Mouse (Mus musculus): ENCODE measurements around the gene Shld2. TPM values are rescaled to one million over a fixed set of nuclear protein-coding genes. Genes with fewer than 3 reads are reported as not detected.
"Not testable (repeated sequence)": the region's sequence is repeated elsewhere in the genome, so short reads cannot be mapped to it uniquely, and the experiment has no call there.

Gene Shld2
- total RNA-seq, 1 experiment from 2014 or later = 19.9 TPM

DNA sequence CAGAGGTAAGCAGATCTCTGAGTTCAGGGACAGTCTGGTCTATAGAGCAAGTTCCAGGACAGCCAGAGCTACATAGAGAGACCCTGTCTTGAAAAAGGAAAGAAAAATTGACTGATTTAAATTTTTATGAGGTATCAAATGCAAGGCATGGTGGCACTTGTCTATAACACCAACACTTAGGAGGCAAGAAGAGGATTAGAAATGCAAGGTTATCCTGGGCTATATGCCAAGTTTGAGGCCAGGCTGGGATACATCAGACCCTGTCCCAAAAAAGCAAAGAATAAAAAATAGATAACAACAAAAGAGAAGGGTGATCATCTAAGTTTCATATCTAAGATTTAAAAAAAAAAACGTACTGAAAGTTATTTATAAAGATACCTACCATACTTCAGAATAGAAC is 20.1 kb downstream of the Shld2 start:
- ATAC-seq (replicated peaks; ENCODE audit: low read depth, poor library complexity, severe bottlenecking) = no peak

GRCm38 (mm10) chr14:34289259-34290015 is 20.9 kb downstream of the Shld2 start:
- no peak for ATAC-seq (replicated peaks; ENCODE audit: low read depth, poor library complexity, severe bottlenecking)

GRCm38 (mm10) chr14:34288396-34288795 is 21.9 kb downstream of the Shld2 start:
- no peak for ATAC-seq (replicated peaks; ENCODE audit: low read depth, poor library complexity, severe bottlenecking)

- no peak for ATAC-seq (replicated peaks; ENCODE audit: low read depth, poor library complexity, severe bottlenecking)
These were observed 28.5 kb downstream of the Shld2 start for GRCm38 (mm10) chr14:34281736-34282269.

GRCm38 (mm10) chr14:34280798-34281197 is 29.5 kb downstream of the Shld2 start:
- 0 out of 2 replicates have a peak, but pooled peaks have one; percentile 15 for ATAC-seq (replicated peaks; ENCODE audit: low read depth, poor library complexity, severe bottlenecking)

- no peak for ATAC-seq (replicated peaks; ENCODE audit: low read depth, poor library complexity, severe bottlenecking)
These were observed 30.6 kb downstream of the Shld2 start for GRCm38 (mm10) chr14:34279726-34280125.

DNA sequence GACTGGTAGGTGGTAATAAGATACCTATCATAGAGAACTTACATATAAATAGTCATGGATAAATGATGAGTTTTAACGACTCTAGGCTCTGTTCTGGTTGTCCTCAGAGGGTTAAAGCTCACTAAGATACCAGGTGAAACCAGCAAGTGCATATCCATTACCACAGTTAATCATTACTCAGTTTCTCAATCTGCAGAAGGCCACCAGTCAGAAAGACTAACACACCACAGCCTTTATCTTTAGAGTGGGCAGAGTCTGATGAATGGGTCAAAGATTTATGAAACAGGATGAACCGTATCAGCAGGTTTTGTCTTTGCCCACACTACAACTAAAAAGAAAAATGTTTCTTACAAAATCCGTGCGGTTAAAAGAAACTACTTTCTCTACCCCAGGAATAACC is 35.1 kb downstream of the Shld2 start:
- ATAC-seq (replicated peaks; ENCODE audit: low read depth, poor library complexity, severe bottlenecking) = no peak

DNA sequence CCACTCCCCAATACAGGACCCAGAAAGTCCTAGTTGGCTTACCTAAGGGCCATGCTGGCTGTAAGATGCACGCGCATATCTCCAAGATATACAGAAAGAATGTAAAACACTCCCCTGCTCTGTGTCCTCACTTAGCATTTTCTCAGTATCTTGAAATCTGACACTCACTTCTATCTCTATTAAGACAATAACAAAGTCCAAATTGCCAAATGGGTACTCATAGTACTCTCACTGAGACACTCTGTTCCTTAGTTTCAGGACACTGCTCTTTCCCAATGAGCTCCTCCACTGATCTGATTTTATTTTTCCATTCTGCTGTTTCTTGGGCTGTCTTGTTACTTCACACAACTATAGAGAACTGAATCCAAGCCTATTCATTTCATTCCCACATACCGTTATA is 36.2 kb downstream of the Shld2 start:
- ATAC-seq (replicated peaks; ENCODE audit: low read depth, poor library complexity, severe bottlenecking) = no peak

DNA sequence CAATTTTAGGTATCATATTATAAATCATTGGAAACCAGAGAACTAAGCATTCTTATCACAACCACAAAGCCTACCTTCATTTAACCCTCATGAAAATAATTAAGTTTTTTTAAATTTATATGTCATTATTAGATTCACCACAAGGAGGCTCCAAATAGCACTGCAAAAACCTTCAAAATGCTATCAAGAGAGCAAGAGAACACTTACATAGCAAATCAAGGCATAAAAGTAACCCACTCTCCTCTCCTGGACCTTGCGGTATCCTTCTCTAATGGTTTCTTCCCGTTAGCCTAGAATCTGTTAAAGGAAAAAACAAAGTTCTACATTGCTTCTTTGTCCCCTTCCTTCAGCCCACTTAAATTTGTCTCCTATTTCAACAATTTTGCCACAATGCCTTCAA is 37.0 kb downstream of the Shld2 start:
- ATAC-seq (replicated peaks; ENCODE audit: low read depth, poor library complexity, severe bottlenecking) = peak; percentile 74

- ATAC-seq (replicated peaks; ENCODE audit: low read depth, poor library complexity, severe bottlenecking) = no peak
These were observed 42.2 kb downstream of the Shld2 start for GRCm38 (mm10) chr14:34268046-34268445.

GRCm38 (mm10) chr14:34258525-34258924 is 51.8 kb downstream of the Shld2 start:
- ATAC-seq (replicated peaks; ENCODE audit: low read depth, poor library complexity, severe bottlenecking) = not testable (repeated sequence)

- ATAC-seq (replicated peaks; ENCODE audit: low read depth, poor library complexity, severe bottlenecking) = no peak
These were observed 57.0 kb downstream of the Shld2 start for GRCm38 (mm10) chr14:34253261-34253660.

DNA sequence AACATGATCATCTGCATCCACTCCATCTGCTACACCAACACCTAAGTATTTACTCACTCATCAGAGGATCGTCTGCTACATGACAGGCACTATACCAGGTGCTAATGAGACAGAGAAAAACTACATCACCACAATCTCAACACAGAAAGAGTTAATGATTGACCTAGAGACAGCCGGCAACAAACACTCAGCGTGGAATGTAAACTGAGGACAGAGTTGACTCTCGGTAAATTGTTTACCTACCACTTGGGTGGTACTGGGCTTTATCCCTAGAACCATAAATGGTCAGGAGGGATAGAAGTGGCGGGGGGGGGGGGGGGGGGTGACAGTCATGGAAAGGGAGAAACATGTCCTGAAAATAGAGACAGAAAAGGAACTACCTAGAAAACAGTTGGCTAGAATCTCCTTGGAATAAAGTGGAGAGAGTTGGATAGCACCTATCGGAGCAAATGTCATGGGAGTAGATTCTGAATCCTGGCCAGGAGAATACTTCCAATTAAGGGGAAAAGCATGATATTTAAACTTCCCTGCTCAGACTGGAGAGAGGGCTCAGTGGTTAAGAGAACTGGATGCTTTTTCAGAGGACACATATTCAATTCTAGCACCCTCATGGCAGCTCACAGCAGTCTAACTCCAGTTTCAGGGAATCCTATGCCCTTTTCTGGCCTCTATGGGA is 57.7 kb downstream of the Shld2 start:
- ATAC-seq (replicated peaks; ENCODE audit: low read depth, poor library complexity, severe bottlenecking) = no peak

DNA sequence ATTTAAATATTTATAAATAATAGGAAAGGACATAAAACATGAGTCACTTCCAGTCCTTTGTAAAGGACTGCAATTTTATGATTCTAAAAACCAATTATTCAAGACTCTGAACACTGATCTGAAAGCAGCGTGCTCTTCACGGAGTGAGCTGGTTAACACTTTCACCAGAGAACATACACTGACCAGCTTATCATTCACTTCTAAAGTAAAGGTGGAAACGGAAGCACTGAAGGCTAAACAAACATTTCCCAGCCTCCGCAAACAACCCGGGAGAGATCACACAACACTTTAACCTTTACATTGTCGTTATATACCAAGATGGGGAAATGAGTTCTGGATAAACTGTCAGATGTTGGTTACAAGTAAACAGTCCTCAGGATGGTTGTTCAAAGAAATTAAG is 69.6 kb downstream of the Shld2 start:
- ATAC-seq (replicated peaks; ENCODE audit: low read depth, poor library complexity, severe bottlenecking) = no peak

- ATAC-seq (replicated peaks; ENCODE audit: low read depth, poor library complexity, severe bottlenecking) = 0 out of 2 replicates have a peak, but pooled peaks have one; percentile 25
These were observed 70.0 kb downstream of the Shld2 start for GRCm38 (mm10) chr14:34240263-34240662.

GRCm38 (mm10) chr14:34234630-34235380 is 75.5 kb downstream of the Shld2 start:
- ATAC-seq (replicated peaks; ENCODE audit: low read depth, poor library complexity, severe bottlenecking) = peak; percentile 100

DNA sequence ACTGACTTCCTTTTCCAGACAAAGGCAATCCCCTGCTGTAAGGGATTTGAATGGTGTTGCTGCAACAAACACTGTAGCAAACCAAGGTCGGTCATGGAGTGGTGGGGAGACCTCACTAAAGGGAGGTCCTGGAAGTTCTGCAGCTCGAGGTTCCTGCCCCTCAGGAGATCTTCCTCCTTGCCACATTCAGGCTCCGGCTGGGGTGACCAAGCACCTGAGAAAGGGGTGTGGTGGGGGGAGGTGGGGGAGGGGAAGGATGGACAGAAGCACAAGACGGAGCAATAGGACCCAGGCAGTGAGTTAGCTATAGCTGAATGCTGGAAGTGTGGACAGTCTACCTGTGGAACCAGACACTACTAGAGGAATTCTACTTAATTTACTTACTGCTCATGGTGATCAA is 76.4 kb downstream of the Shld2 start:
- ATAC-seq (replicated peaks; ENCODE audit: low read depth, poor library complexity, severe bottlenecking) = no peak

- no peak for ATAC-seq (replicated peaks; ENCODE audit: low read depth, poor library complexity, severe bottlenecking)
These were observed 77.2 kb downstream of the Shld2 start for GRCm38 (mm10) chr14:34232866-34233680.

DNA sequence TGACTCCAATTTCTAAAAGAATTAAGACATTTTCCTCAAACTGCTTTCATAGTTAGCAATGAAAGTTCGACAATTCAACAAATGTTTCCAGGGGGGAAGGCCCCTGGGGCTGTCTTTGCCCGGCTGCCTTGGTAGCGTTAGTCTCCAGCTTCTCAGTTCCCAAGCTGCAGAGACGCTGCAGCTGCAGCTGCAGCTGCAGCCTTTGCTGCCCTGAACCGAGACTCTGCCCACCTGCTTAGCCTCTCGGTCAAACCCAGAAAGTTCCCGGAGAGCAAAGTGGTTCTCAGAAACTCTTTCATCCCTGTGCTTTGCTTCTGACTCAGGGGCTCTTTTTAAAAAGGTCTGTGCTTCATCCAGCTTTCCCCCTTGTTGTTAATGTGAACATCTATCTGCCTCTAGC is 78.0 kb downstream of the Shld2 start:
- no peak for ATAC-seq (replicated peaks; ENCODE audit: low read depth, poor library complexity, severe bottlenecking)
